Mouse (Mus musculus): ENCODE measurements at regions not wholly inside any gene's neighbourhood (a gene's known extent, or its start where the extent isn't known, plus 50 kb on each side); places are given as distances from the start of the nearest gene placed in this dataset.

DNA sequence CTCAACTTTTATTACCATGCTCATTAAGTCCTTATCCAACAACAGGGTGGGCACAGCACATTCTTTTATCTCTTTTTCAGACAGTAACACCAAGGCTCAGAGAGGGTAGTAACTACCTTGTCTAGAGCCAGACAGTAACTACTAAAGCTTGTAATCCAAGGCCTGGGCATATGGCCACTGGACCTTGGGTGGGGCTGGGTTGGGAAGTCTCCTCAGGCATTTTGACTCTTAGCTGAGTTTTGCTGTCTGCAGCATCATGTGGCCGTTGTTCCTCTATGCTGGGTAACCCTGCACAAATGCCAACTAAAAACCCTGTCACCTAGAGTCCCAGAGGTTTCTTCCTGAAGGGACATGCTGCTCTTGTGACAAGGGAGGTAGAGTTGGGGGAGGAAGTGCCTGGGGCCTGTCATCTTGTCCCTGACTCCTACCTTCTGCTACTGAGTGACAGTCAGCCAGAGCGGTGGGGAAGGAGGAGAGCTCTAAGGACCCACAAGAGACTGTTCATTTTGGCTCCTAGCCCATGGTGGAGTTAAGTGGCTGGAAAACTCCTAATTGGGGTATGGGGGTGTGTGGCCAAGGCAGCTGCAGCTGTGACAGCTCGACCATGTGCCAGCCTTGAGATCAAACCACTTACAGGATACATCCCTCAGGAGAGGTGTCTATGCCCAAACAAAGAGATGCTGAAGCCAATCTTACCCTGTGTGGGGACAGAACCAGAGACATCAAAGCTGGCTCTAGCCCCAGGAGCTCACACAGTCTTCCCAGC is 170.4 kb downstream of the Trim29 start:
- H3K27ac ChIP-seq (ENCODE audit: insufficient read depth, low read depth, low read length) = no peak overlapping the region
- TF ChIP-seq CTCF (conservative IDR thresholded peaks at IDR 0.05; ENCODE audit: insufficient read depth, insufficient read length, low read depth, low read length) = no peak
- no peak for TF ChIP-seq POLR2A (IDR thresholded peaks at IDR 0.05; ENCODE audit: low read depth, low read length)

DNA sequence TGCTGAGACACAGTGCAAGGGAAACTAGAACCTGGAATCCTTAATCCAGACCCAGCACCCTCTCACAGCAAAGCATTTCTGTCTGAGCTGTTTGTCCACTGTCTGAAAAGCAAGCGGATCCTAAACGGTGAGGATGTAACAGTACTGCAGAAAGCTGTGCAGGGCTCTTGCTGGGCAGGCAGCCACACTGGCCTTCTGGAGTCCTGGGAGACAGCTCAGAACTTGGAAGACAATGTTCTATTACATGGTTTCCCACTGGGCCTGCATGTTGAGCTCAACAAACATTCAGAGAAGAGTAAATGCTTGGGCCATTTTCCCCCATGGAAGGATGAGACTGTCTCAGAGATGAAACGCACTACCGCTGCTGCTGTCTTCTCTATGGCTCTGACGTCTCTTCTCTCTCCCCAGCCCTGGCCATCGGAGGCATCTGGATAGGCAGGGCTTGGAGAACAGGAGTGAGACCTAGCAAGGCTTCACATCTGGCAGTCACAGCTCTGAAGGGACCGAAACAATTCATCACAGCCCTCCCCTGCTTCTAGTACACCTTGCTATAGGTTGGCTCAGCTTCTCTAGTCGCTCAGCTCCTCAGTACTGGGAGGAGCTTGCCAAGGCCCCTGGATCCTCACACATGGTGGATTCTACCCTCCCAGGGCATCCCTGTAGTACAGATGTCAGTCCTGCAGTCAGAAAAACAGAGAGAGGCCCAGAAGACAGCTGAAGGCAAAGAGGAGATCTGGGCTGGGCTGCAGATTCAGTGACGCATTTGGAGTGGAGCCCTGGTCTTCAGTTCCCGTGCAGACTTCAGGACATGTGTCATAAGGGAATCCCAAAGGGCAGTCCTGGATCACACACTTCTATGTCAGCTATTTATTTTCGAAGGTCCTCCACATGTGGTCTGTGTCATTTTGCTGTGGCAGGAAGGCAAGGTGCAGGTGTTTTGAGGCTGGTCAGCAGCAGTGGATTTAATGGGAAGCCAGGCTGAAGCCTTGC is 171.7 kb downstream of the Trim29 start:
- Histone ChIP-seq H3K4me3 (ENCODE audit: insufficient read depth, low read depth, low read length) (no peak overlapping the region), H3K4me1 (ENCODE audit: control insufficient read depth, insufficient read depth, low read length) (no peaks in the 10 kb centered on the region), H3K27me3 (replicated peaks; ENCODE audit: control insufficient read depth, insufficient read depth, low read length) (no peaks in the 10 kb centered on the region), H3K36me3 (ENCODE audit: control insufficient read depth, insufficient read depth, low read length) (no peaks in the 10 kb centered on the region), H3K27ac (ENCODE audit: insufficient read depth, low read depth, low read length) (no peak overlapping the region)
- TF ChIP-seq POLR2A (IDR thresholded peaks at IDR 0.05; ENCODE audit: low read depth, low read length) (no peak), CTCF (conservative IDR thresholded peaks at IDR 0.05; ENCODE audit: insufficient read depth, insufficient read length, low read depth, low read length) (no peak)
- no peak for DNase-seq
- WGBS = 81% methylated on average over 11 of the region's 11 CpGs

More for the DNA sequence above, 170.4 kb downstream of the Trim29 start:
- no peaks in the 10 kb centered on the region for H3K27me3 ChIP-seq (replicated peaks; ENCODE audit: control insufficient read depth, insufficient read depth, low read length)
- no peak for DNase-seq
- H3K4me3 ChIP-seq (ENCODE audit: insufficient read depth, low read depth, low read length) = no peak overlapping the region
- no peaks in the 10 kb centered on the region for H3K4me1 ChIP-seq (ENCODE audit: control insufficient read depth, insufficient read depth, low read length)
- WGBS = 46% methylated on average over 3 of the region's 3 CpGs
- no peaks in the 10 kb centered on the region for H3K36me3 ChIP-seq (ENCODE audit: control insufficient read depth, insufficient read depth, low read length)

DNA sequence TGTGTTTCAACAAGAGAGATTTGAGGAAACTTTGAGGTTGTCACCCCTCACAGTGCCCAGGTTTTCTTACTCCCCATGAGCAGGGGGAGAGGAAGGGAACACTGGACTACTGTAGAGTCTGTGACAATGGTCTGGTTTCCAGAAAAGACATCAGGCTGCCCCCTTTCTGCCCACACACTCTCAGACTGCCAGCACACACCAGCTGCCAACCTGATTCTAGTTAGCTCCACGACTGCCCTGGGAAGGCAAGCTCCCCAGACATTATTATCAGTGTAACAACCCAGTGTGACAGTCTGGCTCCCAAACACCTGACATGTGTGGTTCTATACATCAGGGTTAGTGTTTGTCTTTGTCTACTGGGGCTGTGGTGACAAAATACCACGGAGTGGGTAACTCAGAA is 172.5 kb downstream of the Trim29 start:
- no peak for TF ChIP-seq POLR2A (IDR thresholded peaks at IDR 0.05; ENCODE audit: low read depth, low read length)
- no peaks in the 10 kb centered on the region for H3K36me3 ChIP-seq (ENCODE audit: control insufficient read depth, insufficient read depth, low read length)
- H3K4me3 ChIP-seq (ENCODE audit: insufficient read depth, low read depth, low read length) = no peak overlapping the region
- H3K27me3 ChIP-seq (replicated peaks; ENCODE audit: control insufficient read depth, insufficient read depth, low read length) = no peaks in the 10 kb centered on the region
- no peaks in the 10 kb centered on the region for H3K4me1 ChIP-seq (ENCODE audit: control insufficient read depth, insufficient read depth, low read length)
- 73% methylated on average over 2 of the region's 2 CpGs for WGBS
- DNase-seq = no peak
- no peak overlapping the region for H3K27ac ChIP-seq (ENCODE audit: insufficient read depth, low read depth, low read length)

DNA sequence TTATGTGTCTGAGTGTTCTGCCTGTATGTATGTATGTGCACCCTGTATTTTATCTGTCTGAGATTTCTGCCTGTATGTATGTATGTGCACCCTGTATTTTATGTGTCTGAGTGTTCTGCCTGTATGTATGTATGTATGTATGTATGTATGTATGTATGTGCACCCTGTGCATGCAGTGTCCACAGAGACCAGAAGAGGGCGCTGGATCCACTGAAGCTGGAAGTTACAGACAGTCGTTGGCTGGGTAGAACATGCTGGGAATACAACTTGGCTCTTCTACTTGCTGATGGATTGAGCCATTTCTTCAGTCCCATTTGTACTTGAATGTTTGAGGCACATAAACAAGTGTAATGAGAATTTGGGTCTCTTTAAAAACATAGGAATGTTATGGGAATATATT is 173.3 kb downstream of the Trim29 start:
- 83% methylated on average over 2 of the region's 2 CpGs for WGBS
- TF ChIP-seq POLR2A (IDR thresholded peaks at IDR 0.05; ENCODE audit: low read depth, low read length) (no peak), CTCF (conservative IDR thresholded peaks at IDR 0.05; ENCODE audit: insufficient read depth, insufficient read length, low read depth, low read length) (no peak)

DNA sequence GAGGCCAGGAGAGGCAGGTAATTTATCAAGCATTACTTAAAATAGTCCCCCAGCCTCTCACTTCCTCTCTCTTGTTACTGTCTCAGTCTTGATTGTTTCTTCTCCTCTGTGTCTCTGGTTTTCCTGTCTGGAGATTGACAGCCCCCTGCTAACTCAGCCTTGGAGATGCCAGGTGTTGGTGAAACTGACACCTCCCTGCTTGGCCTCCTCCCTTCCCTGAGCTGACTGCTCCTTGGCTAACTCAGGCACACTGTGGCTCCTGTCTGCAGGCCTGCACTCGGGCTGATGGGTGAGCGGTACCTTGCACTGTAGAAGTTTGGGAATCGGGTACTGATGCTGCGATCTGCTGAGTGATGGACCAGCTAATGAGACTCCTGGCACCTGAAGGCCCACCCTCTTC is 176.1 kb downstream of the Trim29 start:
- H3K4me3 ChIP-seq (ENCODE audit: insufficient read depth, low read depth, low read length) = no peak overlapping the region
- H3K36me3 ChIP-seq (ENCODE audit: control insufficient read depth, insufficient read depth, low read length) = no peaks in the 10 kb centered on the region
- no peak overlapping the region for H3K27ac ChIP-seq (ENCODE audit: insufficient read depth, low read depth, low read length)
- TF ChIP-seq POLR2A (IDR thresholded peaks at IDR 0.05; ENCODE audit: low read depth, low read length) (no peak), CTCF (conservative IDR thresholded peaks at IDR 0.05; ENCODE audit: insufficient read depth, insufficient read length, low read depth, low read length) (no peak)
- 53% methylated on average over 4 of the region's 4 CpGs for WGBS
- 0 out of 2 replicates have a peak, but pooled peaks cover 5% of the 10 kb centered on the region for H3K4me1 ChIP-seq (ENCODE audit: control insufficient read depth, insufficient read depth, low read length)
- H3K27me3 ChIP-seq (replicated peaks; ENCODE audit: control insufficient read depth, insufficient read depth, low read length) = no peaks in the 10 kb centered on the region
- no peak for DNase-seq

More for the DNA sequence above, 173.3 kb downstream of the Trim29 start:
- no peaks in the 10 kb centered on the region for H3K27me3 ChIP-seq (replicated peaks; ENCODE audit: control insufficient read depth, insufficient read depth, low read length)
- no peaks in the 10 kb centered on the region for H3K36me3 ChIP-seq (ENCODE audit: control insufficient read depth, insufficient read depth, low read length)
- no peak for DNase-seq
- no peak overlapping the region for H3K4me3 ChIP-seq (ENCODE audit: insufficient read depth, low read depth, low read length)
- no peak overlapping the region for H3K27ac ChIP-seq (ENCODE audit: insufficient read depth, low read depth, low read length)
- no peaks in the 10 kb centered on the region for H3K4me1 ChIP-seq (ENCODE audit: control insufficient read depth, insufficient read depth, low read length)

DNA sequence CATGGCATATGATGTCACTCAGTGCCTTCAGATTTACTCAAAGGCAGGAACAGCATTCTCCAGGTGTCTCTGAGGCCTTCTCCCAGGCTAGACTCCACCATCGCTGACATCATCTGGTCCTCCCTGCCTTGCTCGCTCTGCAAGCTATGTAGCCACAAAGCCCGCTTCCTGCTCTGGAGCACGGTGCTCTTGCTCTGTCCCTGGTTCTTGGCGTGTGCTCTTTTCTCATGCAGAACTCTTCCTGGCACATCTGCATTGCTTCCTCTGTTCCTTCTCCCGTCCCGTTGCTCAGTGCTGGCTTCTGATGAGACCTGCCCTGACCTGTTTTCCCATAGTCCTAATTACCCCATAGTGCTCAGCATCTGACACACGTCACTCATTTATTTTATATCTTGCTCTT is 178.6 kb downstream of the Trim29 start:
- Histone ChIP-seq H3K27me3 (replicated peaks; ENCODE audit: control insufficient read depth, insufficient read depth, low read length) (no peaks in the 10 kb centered on the region), H3K4me3 (ENCODE audit: insufficient read depth, low read depth, low read length) (no peak overlapping the region), H3K27ac (ENCODE audit: insufficient read depth, low read depth, low read length) (no peak overlapping the region), H3K4me1 (ENCODE audit: control insufficient read depth, insufficient read depth, low read length) (0 out of 2 replicates have a peak, but pooled peaks cover 5% of the 10 kb centered on the region), H3K36me3 (ENCODE audit: control insufficient read depth, insufficient read depth, low read length) (no peaks in the 10 kb centered on the region)
- no peak for DNase-seq
- TF ChIP-seq POLR2A (IDR thresholded peaks at IDR 0.05; ENCODE audit: low read depth, low read length) (no peak), CTCF (conservative IDR thresholded peaks at IDR 0.05; ENCODE audit: insufficient read depth, insufficient read length, low read depth, low read length) (no peak)
- 70% methylated on average over 8 of the region's 8 CpGs for WGBS

All from kidney, adult 2 months (tissue).